Mouse (Mus musculus): Measurements from ENCODE around the gene Epn3.
A peak's percentile ranks its signal among the peaks of the same experiment; 100 is the strongest.

Gene Epn3

GRCm38 (mm10) chr11:94499661-94500152, at the start of gene Epn3:
Epn3 (minus strand) TSS chr11:94499974.
- no peak for DNase-seq (ENCODE audit: low read depth, low spot score)

GRCm38 (mm10) chr11:94548888-94549690, 49.3 kb upstream of the Epn3 start, which contains the start of gene Rsad1:
Rsad1 (minus strand) TSS chr11:94549255.
- peak; percentile 89 for DNase-seq (ENCODE audit: low read depth, low spot score)

- no peak for DNase-seq (ENCODE audit: low read depth, low spot score)
These were observed 48.4 kb upstream of the Epn3 start for GRCm38 (mm10) chr11:94548041-94548784.

GRCm38 (mm10) chr11:94547271-94547670, 47.5 kb upstream of the Epn3 start:
- DNase-seq (ENCODE audit: low read depth, low spot score), result no peak

- no peak for DNase-seq (ENCODE audit: low read depth, low spot score)
These were observed 46.6 kb upstream of the Epn3 start for GRCm38 (mm10) chr11:94546381-94546780.

- no peak for DNase-seq (ENCODE audit: low read depth, low spot score)
These were observed 44.6 kb upstream of the Epn3 start for GRCm38 (mm10) chr11:94544422-94544821.

- peak; percentile 62 for DNase-seq (ENCODE audit: low read depth, low spot score)
These were observed 44.2 kb upstream of the Epn3 start for GRCm38 (mm10) chr11:94543932-94544331.

- no peak for DNase-seq (ENCODE audit: low read depth, low spot score)
These were observed 43.6 kb upstream of the Epn3 start for GRCm38 (mm10) chr11:94543344-94543743.

GRCm38 (mm10) chr11:94542400-94542799, 42.6 kb upstream of the Epn3 start:
- no peak for DNase-seq (ENCODE audit: low read depth, low spot score)

GRCm38 (mm10) chr11:94539761-94540160, 40.0 kb upstream of the Epn3 start:
- DNase-seq (ENCODE audit: low read depth, low spot score), result no peak

- no peak for DNase-seq (ENCODE audit: low read depth, low spot score)
These were observed 39.0 kb upstream of the Epn3 start for GRCm38 (mm10) chr11:94538733-94539292.

- no peak for DNase-seq (ENCODE audit: low read depth, low spot score)
These were observed 33.4 kb upstream of the Epn3 start for GRCm38 (mm10) chr11:94533171-94533570.

- DNase-seq (ENCODE audit: low read depth, low spot score), result no peak
These were observed 29.1 kb upstream of the Epn3 start for GRCm38 (mm10) chr11:94528879-94529278.

GRCm38 (mm10) chr11:94526171-94526879, 26.6 kb upstream of the Epn3 start:
- DNase-seq (ENCODE audit: low read depth, low spot score), result no peak

GRCm38 (mm10) chr11:94521219-94521843, 21.6 kb upstream of the Epn3 start, which contains the start of gene Mycbpap:
Mycbpap (minus strand) TSS chr11:94521742.
- DNase-seq (ENCODE audit: low read depth, low spot score), result peak; percentile 49

GRCm38 (mm10) chr11:94513452-94513851, 13.7 kb upstream of the Epn3 start:
- no peak for DNase-seq (ENCODE audit: low read depth, low spot score)

- DNase-seq (ENCODE audit: low read depth, low spot score), result no peak
These were observed 9.2 kb upstream of the Epn3 start for GRCm38 (mm10) chr11:94508976-94509375.

- no peak for DNase-seq (ENCODE audit: low read depth, low spot score)
These were observed 1.7 kb upstream of the Epn3 start for GRCm38 (mm10) chr11:94501482-94501881.

GRCm38 (mm10) chr11:94500362-94500761, 588 bp upstream of the Epn3 start:
- DNase-seq (ENCODE audit: low read depth, low spot score), result no peak

- no peak for DNase-seq (ENCODE audit: low read depth, low spot score)
These were observed 739 bp downstream of the Epn3 start for GRCm38 (mm10) chr11:94499035-94499434.
